Mouse (Mus musculus): Measurements from ENCODE around the gene Crebrf. TPM values are rescaled to one million over a fixed set of nuclear protein-coding genes. Genes with fewer than 3 reads are reported as not detected.

Crebrf gene
- polyA plus RNA-seq, 1 experiment = 1.7 TPM

GRCm38 (mm10) chr17:26826131-26826530, 110.7 kb downstream of the Crebrf start:
- TF ChIP-seq GATA1 (IDR thresholded peaks at IDR 0.05; ENCODE audit: low read length) = no peak

Other genes starting within 250 kb of the Crebrf start
- 32.2 and 35.7 TPM in 2 replicates for gene Ergic1, start 154.2 kb upstream of the Crebrf start, polyA plus RNA-seq (2012)
- gene Dusp1, start 153.5 kb upstream of the Crebrf start, polyA plus RNA-seq (2012) = 5.2 and 5.5 TPM in 2 replicates
- gene Atp6v0e, start 52.4 kb upstream of the Crebrf start, polyA plus RNA-seq (2012) = 12.1 and 15.5 TPM in 2 replicates
- 27.5 and 34.4 TPM in 2 replicates for gene Bnip1, start 65.4 kb downstream of the Crebrf start, polyA plus RNA-seq (2012)
- not detected in 2 replicates for gene Nkx2-5, start 129.4 kb downstream of the Crebrf start, polyA plus RNA-seq (2012)
- 31.9 and 36.2 TPM in 2 replicates for gene Kifc5b, start 201.4 kb downstream of the Crebrf start, polyA plus RNA-seq (2012)
- 16.7 and 18.8 TPM in 2 replicates for gene Phf1, start 217.4 kb downstream of the Crebrf start, polyA plus RNA-seq (2012)
- 473 and 542 TPM in 2 replicates for gene Cuta, start 223.9 kb downstream of the Crebrf start, polyA plus RNA-seq (2012)
- 19.3 and 20.8 TPM in 2 replicates for gene Syngap1, start 225.6 kb downstream of the Crebrf start, polyA plus RNA-seq (2012)